Mouse (Mus musculus) kidney, postnatal 14 days (tissue): ENCODE results near the gene Hist1h3i.
A peak's percentile ranks its signal among the peaks of the same experiment; 100 is the strongest.
"Not testable (repeated sequence)": the region's sequence is repeated elsewhere in the genome, so short reads cannot be mapped to it uniquely, and the experiment has no call there.

ENCODE experiments used
- DNase-seq: peaks from one replicate; pipeline ENCODE4 v3.0.0; 2022; ENCODE audit warnings: mixed read lengths

Gene Hist1h3i

DNA sequence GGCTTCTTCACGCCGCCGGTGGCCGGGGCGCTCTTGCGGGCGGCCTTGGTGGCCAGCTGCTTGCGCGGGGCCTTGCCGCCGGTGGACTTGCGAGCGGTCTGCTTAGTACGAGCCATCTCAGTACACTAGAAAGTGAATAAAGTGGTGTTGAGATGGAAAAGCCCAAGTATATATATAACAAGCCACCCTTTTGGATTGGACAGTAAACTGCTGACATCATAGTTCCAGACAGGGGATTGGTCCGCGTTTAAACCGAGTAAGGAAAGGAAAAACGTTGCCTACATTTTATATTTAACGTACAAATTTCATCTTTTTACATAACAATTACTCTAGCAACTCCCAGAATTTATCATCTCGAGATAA, at the start of gene Hist1h3i:
Gene Hist1h3i (minus strand): TSS at position 116 of the 363 bp plus-strand sequence.
- peak; percentile 78 for DNase-seq

DNA sequence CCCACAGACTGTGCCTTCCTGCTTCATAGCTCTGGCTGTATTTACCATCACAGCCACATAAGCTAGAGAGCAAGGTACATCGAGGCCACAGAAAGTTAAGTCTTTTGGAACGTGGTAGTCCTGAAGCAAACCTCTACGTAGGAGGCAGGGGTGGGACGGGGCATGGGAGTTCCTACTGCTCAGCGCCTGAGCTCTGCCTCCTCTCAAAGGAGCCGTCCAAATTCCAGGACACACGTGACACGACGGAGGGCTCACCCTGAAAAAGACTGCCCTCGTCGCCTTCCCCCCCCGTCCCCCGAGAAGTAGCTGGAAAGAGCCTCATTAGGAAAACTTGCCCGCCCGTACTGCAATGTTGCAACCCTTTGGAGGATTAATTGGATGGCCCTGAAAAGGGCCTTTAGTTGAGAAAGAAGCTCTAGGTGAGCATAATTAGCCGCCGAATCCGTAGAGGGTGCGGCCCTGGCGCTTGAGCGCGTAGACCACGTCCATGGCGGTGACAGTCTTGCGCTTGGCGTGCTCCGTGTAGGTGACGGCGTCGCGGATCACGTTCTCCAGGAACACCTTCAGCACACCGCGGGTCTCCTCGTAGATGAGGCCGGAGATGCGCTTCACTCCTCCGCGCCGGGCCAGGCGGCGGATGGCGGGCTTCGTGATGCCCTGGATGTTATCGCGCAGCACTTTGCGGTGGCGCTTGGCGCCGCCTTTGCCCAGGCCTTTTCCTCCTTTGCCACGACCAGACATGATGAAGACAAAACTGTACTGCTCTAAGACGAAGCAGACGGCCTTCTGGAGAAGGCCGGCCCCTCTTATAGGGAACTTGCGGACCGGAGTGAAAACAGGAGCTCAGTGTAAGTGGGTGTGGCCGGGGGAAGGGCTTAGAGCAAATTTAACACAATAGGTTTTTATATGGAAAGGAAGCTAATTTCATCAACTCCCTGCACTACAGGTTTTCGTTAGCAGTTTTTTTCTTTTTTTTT, 48.5 kb upstream of the Hist1h3i start, which contains the start of gene Hist1h4n:
Gene Hist1h4n (minus strand): TSS at position 779 of the 977 bp plus-strand sequence.
- peak; percentile 27 for DNase-seq

DNA sequence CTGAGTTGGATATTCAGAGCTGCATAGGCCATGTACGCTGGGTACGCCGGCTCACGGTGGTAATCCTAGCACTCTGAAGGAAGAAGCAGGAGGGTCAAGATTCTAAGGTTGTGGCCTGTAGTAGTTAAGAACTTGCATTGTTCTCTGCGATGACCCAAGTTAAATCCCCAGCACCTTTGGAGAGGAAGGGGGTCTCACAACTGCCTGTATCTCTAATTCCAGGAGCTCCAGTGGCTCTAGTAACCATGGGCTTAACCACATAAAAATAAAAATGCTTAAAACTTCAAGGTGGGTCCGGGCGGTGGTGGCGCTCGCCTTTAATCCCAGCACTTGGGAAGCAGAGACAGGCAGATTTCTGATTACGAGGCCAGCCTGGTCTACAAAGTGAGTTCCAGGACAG, 47.2 kb upstream of the Hist1h3i start:
- DNase-seq: no peak

GRCm38 (mm10) chr13:21828511-21828910, 45.3 kb upstream of the Hist1h3i start:
- no peak for DNase-seq

DNA sequence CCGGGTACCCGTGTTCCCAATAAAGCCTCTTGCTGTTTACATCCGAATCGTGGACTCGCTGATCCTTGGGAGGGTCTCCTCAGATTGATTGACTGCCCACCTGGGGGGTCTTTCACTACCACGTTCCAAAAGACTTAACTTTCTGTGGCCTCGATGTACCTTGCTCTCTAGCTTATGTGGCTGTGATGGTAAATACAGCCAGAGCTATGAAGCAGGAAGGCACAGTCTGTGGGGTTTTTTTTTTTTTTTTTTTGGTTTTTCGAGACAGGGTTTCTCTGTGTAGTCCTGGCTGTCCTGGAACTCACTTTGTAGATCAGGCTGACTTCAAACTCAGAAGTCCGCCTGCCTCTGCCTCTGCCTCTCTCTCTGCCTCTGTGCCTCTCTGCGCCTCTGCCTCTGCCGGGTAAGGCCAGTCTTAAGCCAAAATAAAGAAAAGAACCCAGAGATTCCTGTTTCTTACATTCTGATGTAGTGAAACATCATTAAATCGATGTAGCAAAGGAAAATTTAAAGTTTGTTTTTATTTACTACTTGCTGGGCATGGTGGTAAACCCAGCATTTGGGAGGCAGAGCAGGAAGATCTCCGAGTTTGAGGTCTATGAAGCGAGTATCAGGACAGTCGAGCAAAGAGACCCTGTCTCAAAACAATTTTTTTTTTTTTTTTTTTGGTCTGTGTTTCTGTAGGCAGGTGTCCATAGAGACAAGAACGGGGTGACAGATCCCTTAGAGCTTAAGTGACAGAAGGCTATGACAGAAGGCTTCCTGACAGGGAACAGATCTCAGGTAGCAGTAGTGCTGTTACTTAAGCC, 37.1 kb upstream of the Hist1h3i start:
- DNase-seq: not testable (repeated sequence)

DNA sequence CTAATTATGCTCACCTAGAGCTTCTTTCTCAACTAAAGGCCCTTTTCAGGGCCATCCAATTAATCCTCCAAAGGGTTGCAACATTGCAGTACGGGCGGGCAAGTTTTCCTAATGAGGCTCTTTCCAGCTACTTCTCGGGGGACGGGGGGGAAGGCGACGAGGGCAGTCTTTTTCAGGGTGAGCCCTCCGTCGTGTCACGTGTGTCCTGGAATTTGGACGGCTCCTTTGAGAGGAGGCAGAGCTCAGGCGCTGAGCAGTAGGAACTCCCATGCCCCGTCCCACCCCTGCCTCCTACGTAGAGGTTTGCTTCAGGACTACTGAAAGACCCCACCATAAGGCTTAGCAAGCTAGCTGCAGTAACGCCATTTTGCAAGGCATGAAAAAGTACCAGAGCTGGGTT, 28.9 kb upstream of the Hist1h3i start:
- not testable (repeated sequence) for DNase-seq

DNA sequence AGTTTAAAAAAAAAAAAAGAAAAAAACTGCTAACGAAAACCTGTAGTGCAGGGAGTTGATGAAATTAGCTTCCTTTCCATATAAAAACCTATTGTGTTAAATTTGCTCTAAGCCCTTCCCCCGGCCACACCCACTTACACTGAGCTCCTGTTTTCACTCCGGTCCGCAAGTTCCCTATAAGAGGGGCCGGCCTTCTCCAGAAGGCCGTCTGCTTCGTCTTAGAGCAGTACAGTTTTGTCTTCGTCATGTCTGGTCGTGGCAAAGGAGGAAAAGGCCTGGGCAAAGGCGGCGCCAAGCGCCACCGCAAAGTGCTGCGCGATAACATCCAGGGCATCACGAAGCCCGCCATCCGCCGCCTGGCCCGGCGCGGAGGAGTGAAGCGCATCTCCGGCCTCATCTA, 28.4 kb upstream of the Hist1h3i start, which contains the start of gene Hist1h4m:
Gene Hist1h4m (plus strand): TSS at position 208 of the 400 bp plus-strand sequence.
- DNase-seq: peak; percentile 44

DNA sequence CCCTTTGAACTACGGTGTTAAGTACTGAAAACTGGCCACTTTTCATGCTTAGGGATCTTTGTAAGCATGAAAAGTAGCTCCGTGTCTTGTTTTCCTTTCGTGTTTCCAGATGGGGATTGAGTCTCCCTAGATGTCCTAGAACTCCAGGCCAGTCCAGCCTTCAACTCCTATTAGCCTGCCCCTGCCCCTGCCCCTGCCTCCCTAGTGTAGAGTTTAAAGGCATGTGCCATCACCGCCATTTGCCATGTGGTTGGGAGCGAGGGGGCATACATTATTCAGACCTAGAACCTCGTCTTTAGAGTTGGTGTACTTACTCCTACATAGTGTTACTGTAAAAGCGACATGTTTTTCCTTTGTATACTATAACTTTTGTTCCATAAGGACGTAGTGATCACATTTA, 27.9 kb upstream of the Hist1h3i start:
- DNase-seq: not testable (repeated sequence)

GRCm38 (mm10) chr13:21810073-21810472, 26.9 kb upstream of the Hist1h3i start, which contains the start of the genes Hist1h2bq and Hist1h2ao:
Gene Hist1h2bq (minus strand): TSS chr13:21810197.
Gene Hist1h2ao (plus strand): TSS chr13:21810465.
- DNase-seq: not testable (repeated sequence)

DNA sequence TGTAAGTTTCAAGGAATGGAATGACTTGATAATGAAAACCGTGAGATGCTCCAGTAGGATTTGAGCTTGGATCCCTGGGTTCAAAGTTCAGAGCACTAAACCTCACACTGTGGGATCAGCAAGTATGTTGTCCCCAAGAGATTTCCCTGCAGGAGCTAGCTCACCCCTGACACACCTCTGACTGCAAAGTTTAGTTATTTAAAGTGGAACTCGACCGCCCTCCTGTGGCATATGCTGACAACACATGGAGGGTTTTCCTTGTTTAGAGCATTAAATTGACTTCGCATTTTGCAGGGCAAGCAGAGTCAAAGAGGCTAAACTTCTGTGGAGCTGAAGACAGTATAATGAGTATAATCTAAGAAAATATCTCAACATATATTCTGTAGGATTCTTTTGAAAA, 19.9 kb upstream of the Hist1h3i start:
- DNase-seq: not testable (repeated sequence)

DNA sequence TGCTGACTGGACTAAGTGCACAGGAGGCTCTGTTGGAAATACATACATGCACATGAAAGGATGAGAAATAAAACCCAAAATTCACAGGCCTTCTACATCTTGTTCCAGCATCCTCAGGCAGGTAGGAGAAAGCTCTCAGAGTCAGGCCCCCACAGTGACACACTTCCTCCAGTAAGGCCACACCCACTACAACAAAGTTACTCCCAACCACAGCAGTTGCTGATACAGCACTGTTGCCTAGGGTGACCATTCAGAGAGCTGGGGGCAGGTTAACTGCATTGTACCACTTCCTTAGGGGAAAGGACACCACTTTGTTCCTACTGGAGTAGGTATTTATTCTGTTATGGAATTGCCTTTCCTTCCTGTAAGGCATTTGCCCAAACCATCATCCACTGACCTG, 14.0 kb upstream of the Hist1h3i start:
- DNase-seq: not testable (repeated sequence)

DNA sequence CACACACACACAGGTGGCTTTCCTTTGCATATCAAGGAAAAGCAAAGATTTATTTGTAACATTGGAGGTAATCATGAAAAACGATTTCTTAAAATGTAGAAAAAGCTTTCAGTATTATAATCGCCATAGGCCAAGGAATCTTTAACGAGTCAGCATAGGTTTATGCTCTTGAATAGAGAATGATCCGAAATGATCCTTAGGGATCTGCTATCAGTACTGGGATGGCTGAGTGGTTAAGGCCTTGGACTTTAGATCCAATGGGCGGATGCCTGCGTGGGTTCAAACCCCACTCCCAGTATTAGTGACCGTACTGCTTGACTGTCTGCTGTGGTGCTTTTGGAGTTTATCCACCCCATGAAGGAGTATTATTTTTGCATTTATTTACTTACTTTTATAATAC, 12.4 kb upstream of the Hist1h3i start:
- DNase-seq: no peak

DNA sequence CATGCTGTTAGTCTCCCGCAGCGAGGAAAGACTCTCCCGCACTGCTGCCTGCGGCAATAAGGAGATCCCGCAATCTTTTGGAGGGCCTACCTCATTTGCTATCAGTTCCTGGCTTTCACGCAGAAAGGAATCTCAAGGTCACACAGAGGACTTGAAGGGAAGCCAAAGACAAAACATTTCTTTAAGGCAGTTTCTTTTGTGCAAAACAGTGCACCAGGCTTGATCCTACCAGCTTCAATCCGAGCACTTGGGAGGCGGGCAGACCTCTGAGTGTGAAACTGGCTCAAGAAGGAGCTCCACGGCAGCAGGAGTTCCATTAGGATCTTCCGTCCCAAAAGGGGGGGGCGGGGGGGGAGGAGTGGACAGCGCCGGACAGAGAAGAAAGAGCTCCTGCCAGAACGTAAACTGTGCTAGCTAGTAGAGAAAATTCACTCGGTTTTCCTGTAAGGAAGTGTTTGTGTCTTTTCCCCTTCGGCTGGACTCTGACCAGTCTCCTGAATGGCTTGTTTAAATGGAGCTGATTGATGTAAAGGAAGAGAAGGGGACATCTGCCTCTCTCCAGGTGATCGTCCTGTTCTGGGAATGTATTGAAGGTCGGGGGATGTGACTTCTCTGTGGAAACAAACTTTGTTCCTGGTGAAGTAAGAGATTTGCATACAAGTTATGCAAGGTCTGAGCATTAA, 7.6 kb upstream of the Hist1h3i start:
- DNase-seq: no peak

DNA sequence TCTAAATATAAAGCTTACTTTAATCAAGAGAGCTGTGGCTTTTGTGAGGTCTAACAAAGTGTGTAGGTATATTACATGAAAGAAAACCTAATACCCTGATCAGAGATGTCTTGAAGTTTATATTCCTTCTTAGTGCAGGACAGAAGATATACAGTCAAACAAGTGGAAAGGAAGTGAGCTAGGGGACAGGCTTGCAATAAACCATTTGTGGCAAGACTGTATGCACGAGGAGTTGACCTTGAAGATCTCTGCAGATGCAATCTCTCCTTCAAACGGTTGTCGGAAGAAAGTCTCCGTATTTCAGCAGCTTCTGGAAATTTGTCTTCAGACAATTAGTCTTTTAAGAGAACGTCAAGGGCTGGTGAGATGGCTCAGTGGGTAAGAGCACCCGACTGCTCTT, 6.8 kb upstream of the Hist1h3i start:
- no peak for DNase-seq

DNA sequence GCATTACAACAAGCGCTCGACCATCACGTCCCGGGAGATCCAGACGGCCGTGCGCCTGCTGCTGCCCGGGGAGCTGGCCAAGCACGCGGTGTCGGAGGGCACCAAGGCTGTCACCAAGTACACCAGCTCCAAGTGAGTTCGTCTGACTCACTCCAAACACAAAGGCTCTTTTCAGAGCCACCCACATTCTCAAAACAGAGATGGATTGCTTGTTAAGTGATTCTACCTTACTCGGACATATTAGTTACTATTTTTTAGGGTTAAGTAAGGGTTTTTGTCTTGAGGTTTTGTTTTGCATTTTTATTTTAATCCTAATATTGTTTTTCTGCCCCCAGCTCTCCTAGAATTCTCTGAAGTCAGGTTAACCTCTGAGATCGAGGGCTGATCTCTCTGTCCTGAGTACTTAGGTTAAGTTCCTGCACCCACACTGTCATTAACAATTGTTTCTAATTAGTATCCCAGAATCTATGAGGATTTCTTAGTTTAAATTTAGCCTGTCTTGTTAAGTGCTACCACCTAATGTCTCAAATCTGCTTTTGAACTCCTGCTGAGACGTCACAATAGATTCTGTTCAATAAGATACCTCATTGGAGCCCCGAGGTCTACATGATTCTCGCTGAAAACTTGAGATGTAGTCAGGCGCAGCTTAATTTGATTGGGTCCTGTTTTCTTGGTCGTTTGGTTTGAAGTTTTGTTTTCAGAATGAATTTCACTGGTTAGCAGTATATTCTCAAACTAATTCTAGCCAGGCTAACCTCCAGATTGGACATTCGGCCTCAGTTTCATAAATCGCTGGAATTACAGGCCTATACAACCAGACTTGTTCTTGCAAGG, 4.8 kb upstream of the Hist1h3i start:
- no peak for DNase-seq

DNA sequence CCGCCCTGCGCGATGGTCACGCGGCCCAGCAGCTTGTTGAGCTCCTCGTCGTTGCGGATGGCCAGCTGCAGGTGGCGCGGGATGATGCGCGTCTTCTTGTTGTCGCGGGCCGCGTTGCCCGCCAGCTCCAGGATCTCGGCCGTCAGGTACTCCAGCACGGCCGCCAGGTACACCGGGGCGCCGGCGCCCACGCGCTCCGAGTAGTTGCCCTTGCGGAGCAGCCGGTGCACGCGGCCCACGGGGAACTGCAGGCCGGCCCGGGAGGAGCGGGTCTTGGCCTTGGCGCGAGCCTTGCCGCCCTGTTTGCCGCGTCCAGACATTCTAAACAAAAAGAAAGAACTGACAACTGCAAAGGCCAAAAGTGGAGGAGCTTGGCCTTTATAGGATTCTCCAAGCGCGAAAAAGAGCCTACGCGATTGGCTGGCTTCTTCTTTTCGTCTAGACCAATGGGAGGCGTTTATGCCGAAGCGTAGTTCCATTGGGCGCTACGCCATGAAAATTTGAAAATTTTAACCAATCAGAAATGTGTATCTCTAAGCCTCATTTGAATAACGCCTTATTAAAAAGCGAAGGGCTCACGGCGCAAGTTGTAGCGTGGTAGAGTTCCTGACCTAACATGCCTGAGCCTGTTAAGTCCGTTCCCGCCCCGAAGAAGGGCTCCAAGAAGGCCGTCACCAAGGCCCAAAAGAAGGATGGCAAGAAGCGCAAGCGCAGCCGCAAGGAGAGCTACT, 3.9 kb upstream of the Hist1h3i start, which contains the start of the genes Hist1h2an and Hist1h2bp:
Gene Hist1h2an (minus strand): TSS at position 320 of the 731 bp plus-strand sequence.
Gene Hist1h2bp (plus strand): TSS at position 563 of the 731 bp plus-strand sequence.
- peak; percentile 95 for DNase-seq

GRCm38 (mm10) chr13:21786189-21786898, 3.2 kb upstream of the Hist1h3i start:
- no peak for DNase-seq

GRCm38 (mm10) chr13:21784311-21784710, 1.1 kb upstream of the Hist1h3i start:
- no peak for DNase-seq

DNA sequence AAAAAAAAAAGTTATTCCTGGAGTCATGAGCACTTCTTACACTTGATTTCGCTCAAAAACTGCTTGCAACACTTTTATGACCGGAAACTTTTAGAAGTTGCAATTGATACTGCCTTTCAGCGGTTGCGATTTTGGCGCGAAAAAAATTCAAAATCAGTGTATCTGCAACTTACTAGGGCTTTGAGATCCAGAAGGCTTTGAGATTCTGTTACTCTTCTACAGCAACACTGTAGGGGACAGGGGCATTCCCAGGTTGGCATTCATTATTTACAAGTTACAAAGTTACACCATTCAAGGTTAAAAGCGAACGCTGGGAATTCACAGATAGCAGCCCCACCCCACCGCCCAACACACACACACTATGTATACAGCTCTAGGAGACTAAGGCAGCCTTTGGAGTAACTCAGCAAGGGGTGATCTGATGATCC, 578 bp upstream of the Hist1h3i start:
- DNase-seq: peak; percentile 29
